Mouse (Mus musculus): Measurements from ENCODE around the gene Prm3.

- no peak for TF ChIP-seq CTCF (conservative IDR thresholded peaks at IDR 0.05; ENCODE audit: low read length)
- no peak for TF ChIP-seq POU5F1 (IDR thresholded peaks at IDR 0.05; ENCODE audit: borderline replicate concordance, low read length)
- TF ChIP-seq NANOG (IDR thresholded peaks at IDR 0.05; ENCODE audit: borderline replicate concordance, low read length), result no peak
These were observed 8.2 kb downstream of the Prm3 start for GRCm38 (mm10) chr16:10782377-10783151.

Measured in E14TG2a.4 (cell line).